Mouse (Mus musculus): ENCODE data around the gene Klf2. TPM values are rescaled to one million over a fixed set of nuclear protein-coding genes. Genes with fewer than 3 reads are reported as not detected.
A peak's percentile ranks its signal among the peaks of the same experiment; 100 is the strongest.

The Klf2 gene
- polyA plus RNA-seq, 1 experiment from 2014 or later: 2.6 TPM

- ATAC-seq (ENCODE audit: insufficient read depth): no peak
- H3K27ac ChIP-seq (replicated peaks): no peak overlapping the region
Measured at GRCm38 (mm10) chr8:72320803-72321583, 2.2 kb downstream of the Klf2 start.

DNA sequence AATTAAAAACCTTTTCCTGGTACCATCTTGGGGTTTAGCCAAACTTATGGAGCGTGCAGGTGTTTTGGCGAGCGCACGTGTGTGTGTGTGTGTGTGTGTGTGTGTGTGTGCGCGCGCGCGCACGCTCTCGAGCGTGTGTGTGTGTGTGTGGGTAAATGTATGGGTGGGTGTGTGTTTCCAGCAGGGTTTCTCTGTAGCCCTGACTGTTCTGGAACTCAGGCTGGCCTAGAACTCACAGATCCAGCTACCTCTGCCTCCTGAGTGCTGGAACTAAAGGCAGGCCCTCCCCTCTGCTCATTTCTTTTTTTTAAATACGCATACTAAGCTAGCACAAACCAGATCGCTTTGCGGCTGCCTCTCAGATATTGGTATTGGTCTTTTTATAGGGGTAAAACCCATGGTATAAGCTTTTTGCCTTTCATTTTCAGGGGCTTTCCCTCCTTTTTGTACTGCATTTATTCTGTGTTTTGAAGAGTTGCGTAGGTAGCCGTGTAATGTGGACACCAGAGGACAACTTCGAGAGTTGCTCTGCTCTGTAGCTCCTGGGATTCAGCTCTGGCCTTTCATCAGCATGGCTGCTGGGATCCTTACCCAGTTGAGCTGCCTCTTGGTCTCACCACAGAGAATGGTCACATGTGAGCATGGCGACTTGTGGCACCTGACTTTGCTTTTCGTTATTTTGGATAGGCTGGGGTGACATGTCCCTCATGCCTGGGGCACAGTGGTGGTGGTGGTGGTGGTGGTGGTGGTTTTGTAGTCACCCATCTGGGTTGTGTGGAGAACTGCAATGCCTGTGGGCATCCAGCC, 3.0 kb downstream of the Klf2 start:
- 86% methylated on average over 20 of the region's 20 CpGs for WGBS (ENCODE audit: insufficient replicate concordance)
- ATAC-seq (ENCODE audit: insufficient read depth): no peak
- no peak overlapping the region for H3K9ac ChIP-seq

More at GRCm38 (mm10) chr8:72320803-72321583, 2.2 kb downstream of the Klf2 start:
- H3K4me1 ChIP-seq (replicated peaks): peaks cover 57% of the 10 kb centered on the region
- 56% methylated on average over 25 of the region's 25 CpGs for WGBS (ENCODE audit: insufficient replicate concordance)
- peak overlapping the region; percentile 81 for H3K4me2 ChIP-seq
- H3K4me3 ChIP-seq (replicated peaks): peak overlapping the region; percentile 62
- H3K9me3 ChIP-seq (replicated peaks): no peaks in the 10 kb centered on the region
- peaks cover 59% of the 10 kb centered on the region for H3K27me3 ChIP-seq
- H3K9ac ChIP-seq: no peak overlapping the region
- no peaks in the 10 kb centered on the region for H3K36me3 ChIP-seq (replicated peaks)

GRCm38 (mm10) chr8:72322471-72322889, 3.6 kb downstream of the Klf2 start:
- H3K4me3 ChIP-seq (replicated peaks): no peak overlapping the region
- H3K27ac ChIP-seq (replicated peaks): no peak overlapping the region
- peak overlapping the region; percentile 81; the same call in 1 of the 2 replicates for H3K4me2 ChIP-seq
- 26% methylated on average over 7 of the region's 7 CpGs for WGBS (ENCODE audit: insufficient replicate concordance)
- H3K9me3 ChIP-seq (replicated peaks): no peaks in the 10 kb centered on the region
- peaks cover 44% of the 10 kb centered on the region for H3K4me1 ChIP-seq (replicated peaks)
- H3K27me3 ChIP-seq: peaks cover 56% of the 10 kb centered on the region
- H3K9ac ChIP-seq: no peak overlapping the region
- ATAC-seq (ENCODE audit: insufficient read depth): no peak
- H3K36me3 ChIP-seq (replicated peaks): no peaks in the 10 kb centered on the region

More for the DNA sequence above, 3.0 kb downstream of the Klf2 start:
- H3K4me3 ChIP-seq (replicated peaks): 0 out of 2 replicates have a peak overlapping the region, but pooled peaks have one; percentile 62
- H3K27ac ChIP-seq (replicated peaks): 0 out of 2 replicates have a peak overlapping the region, but pooled peaks have one; percentile 24
- H3K27me3 ChIP-seq: peaks cover 59% of the 10 kb centered on the region
- H3K9me3 ChIP-seq (replicated peaks): no peaks in the 10 kb centered on the region
- H3K4me1 ChIP-seq (replicated peaks): peaks cover 51% of the 10 kb centered on the region
- H3K36me3 ChIP-seq (replicated peaks): no peaks in the 10 kb centered on the region
- H3K4me2 ChIP-seq: peak overlapping the region; percentile 81; the same call in 1 of the 2 replicates

DNA sequence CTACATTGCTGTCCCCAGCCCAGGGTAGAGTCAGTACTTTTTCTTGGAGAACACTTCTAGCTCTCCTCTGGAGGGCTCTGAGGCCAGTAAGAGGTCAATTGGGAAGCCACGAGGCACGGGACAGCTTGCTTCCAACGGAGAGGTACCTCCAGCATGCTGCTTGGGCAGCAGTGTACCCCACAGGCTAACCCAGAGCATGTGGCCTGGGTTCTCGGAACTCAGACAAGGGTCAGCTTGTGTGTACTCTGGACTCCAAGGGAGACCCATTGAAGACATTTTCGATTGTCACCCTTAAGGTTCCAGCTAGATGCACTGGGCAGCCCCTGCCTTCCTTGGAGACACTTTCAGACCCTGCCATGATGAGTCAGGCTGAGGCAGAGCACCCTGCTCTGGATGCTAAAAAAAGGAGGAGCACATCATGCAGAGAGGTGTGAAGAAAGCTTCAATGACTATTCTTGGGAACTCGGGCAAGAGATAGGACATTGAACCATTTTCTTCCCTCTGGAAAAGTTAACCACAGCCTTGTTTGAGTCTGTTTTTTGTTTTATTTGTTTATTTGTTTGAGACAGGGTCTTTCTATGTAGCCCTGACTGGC, 4.4 kb downstream of the Klf2 start:
- WGBS (ENCODE audit: insufficient replicate concordance): 42% methylated on average over 6 of the region's 6 CpGs
- no peaks in the 10 kb centered on the region for H3K36me3 ChIP-seq (replicated peaks)
- H3K27ac ChIP-seq (replicated peaks): no peak overlapping the region
- no peak overlapping the region for H3K9ac ChIP-seq
- no peaks in the 10 kb centered on the region for H3K9me3 ChIP-seq (replicated peaks)
- no peak for ATAC-seq (ENCODE audit: insufficient read depth)
- H3K4me2 ChIP-seq: 0 out of 2 replicates have a peak overlapping the region, but pooled peaks have one; percentile 18
- peaks cover 40% of the 10 kb centered on the region for H3K4me1 ChIP-seq (replicated peaks)
- H3K27me3 ChIP-seq: peaks cover 50% of the 10 kb centered on the region
- no peak overlapping the region for H3K4me3 ChIP-seq (replicated peaks)

DNA sequence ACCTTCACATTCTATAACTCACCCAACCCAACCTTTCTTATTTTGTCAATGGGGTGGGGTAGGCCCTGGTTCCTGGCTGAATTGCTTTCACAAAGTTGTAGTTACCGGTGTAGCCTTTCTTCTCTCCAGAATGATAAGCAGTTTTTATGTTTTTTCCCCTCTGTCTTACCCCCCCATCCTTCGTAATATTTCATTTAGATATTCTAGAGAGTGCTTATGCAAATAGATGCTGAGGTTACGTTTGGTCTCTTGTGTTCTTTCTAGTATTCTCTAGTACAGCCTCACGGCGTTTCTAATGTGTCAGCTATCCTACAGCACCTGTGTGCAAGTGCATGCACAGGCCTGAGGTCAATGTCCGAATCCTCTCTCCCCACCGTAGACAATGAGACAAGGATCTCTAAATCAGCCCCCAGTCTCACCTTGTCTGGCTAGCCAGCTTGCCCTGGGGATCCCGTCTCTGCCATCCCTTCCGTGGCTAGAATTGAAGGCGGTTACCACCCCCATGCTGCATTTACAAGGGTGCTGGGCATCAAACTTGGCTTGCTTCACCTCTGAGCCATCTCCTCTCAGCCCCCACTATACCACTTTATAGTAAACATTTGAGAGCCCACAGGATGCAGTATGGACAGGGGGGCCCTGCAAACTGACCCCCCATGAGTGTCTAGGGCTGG, 5.3 kb downstream of the Klf2 start:
- 65% methylated on average over 10 of the region's 10 CpGs for WGBS (ENCODE audit: insufficient replicate concordance)
- Histone ChIP-seq H3K4me3 (replicated peaks) (no peak overlapping the region), H3K9me3 (replicated peaks) (no peaks in the 10 kb centered on the region), H3K27me3 (peaks cover 42% of the 10 kb centered on the region), H3K4me2 (no peak overlapping the region), H3K27ac (replicated peaks) (no peak overlapping the region), H3K4me1 (replicated peaks) (peaks cover 32% of the 10 kb centered on the region), H3K36me3 (replicated peaks) (no peaks in the 10 kb centered on the region), H3K9ac (no peak overlapping the region)
- no peak for ATAC-seq (ENCODE audit: insufficient read depth)

DNA sequence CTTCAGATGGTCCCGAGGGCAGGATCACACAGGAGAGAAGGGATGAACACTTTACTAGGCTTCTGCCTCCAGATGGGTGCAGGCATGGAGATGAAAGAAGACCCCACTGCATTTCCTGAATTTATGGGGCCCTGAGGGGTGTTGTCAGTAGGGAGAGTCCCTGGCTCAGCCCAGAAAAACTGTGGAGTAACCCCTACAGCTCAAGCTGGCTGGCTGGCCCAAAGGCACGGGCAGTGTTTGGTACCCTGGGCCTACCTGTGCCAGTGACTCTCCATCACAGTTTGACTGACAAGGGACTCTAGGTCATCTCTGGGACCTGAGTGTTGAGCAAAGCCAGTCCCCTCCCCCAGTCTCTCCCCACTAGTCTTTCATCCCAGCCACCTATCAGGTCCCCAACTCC, 5.9 kb downstream of the Klf2 start:
- no peak for ATAC-seq (ENCODE audit: insufficient read depth)
- no peaks in the 10 kb centered on the region for H3K36me3 ChIP-seq (replicated peaks)
- WGBS (ENCODE audit: insufficient replicate concordance): 54% methylated on average over 2 of the region's 2 CpGs

GRCm38 (mm10) chr8:72329116-72329515, 10.3 kb downstream of the Klf2 start:
- WGBS (ENCODE audit: insufficient replicate concordance): 60% methylated on average over 3 of the region's 3 CpGs
- no peak overlapping the region for H3K27ac ChIP-seq (replicated peaks)
- no peaks in the 10 kb centered on the region for H3K27me3 ChIP-seq
- no peak for ATAC-seq (ENCODE audit: insufficient read depth)
- no peak overlapping the region for H3K4me3 ChIP-seq (replicated peaks)
- H3K36me3 ChIP-seq (replicated peaks): no peaks in the 10 kb centered on the region
- no peaks in the 10 kb centered on the region for H3K9me3 ChIP-seq (replicated peaks)
- no peak overlapping the region for H3K9ac ChIP-seq
- no peaks in the 10 kb centered on the region for H3K4me1 ChIP-seq (replicated peaks)
- H3K4me2 ChIP-seq: no peak overlapping the region

More for the DNA sequence above, 5.9 kb downstream of the Klf2 start:
- H3K27me3 ChIP-seq: peaks cover 37% of the 10 kb centered on the region
- peaks cover 30% of the 10 kb centered on the region for H3K4me1 ChIP-seq (replicated peaks)
- no peak overlapping the region for H3K4me3 ChIP-seq (replicated peaks)
- no peak overlapping the region for H3K9ac ChIP-seq
- H3K27ac ChIP-seq (replicated peaks): no peak overlapping the region
- no peaks in the 10 kb centered on the region for H3K9me3 ChIP-seq (replicated peaks)
- no peak overlapping the region for H3K4me2 ChIP-seq

- WGBS (ENCODE audit: insufficient replicate concordance): 56% methylated on average over 6 of the region's 6 CpGs
- no peaks in the 10 kb centered on the region for H3K36me3 ChIP-seq (replicated peaks)
- no peaks in the 10 kb centered on the region for H3K4me1 ChIP-seq (replicated peaks)
- no peaks in the 10 kb centered on the region for H3K27me3 ChIP-seq
- H3K9me3 ChIP-seq (replicated peaks): no peaks in the 10 kb centered on the region
- H3K9ac ChIP-seq: no peak overlapping the region
- no peak overlapping the region for H3K4me2 ChIP-seq
- no peak for ATAC-seq (ENCODE audit: insufficient read depth)
- no peak overlapping the region for H3K4me3 ChIP-seq (replicated peaks)
- no peak overlapping the region for H3K27ac ChIP-seq (replicated peaks)
Measured at GRCm38 (mm10) chr8:72330806-72331516, 12.1 kb downstream of the Klf2 start.

DNA sequence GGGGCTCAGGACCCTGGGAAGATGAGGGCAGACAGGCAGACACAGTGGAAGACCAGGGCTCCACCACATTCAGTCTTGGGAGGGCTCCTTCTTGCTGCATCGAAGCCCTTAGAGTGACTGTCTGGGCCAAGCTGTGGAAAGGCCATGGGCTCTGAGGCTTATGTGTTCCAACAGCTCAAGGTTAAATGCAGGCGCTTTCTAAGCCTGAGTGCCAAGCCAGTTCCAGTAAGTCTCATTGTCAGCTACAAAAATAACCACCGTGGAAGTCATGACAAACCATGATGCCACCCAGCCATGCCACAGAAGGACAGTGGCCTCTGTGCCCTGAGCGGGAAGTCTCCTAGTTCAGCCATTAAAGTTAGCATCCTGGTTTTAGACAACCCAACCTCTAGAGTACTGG, 12.8 kb downstream of the Klf2 start:
- no peaks in the 10 kb centered on the region for H3K4me1 ChIP-seq (replicated peaks)
- no peak for ATAC-seq (ENCODE audit: insufficient read depth)
- H3K27ac ChIP-seq (replicated peaks): no peak overlapping the region
- H3K9me3 ChIP-seq (replicated peaks): no peaks in the 10 kb centered on the region
- H3K4me2 ChIP-seq: no peak overlapping the region
- WGBS (ENCODE audit: insufficient replicate concordance): 74% methylated on average over 4 of the region's 4 CpGs
- H3K9ac ChIP-seq: no peak overlapping the region
- H3K36me3 ChIP-seq (replicated peaks): no peaks in the 10 kb centered on the region
- H3K27me3 ChIP-seq: no peaks in the 10 kb centered on the region
- H3K4me3 ChIP-seq (replicated peaks): no peak overlapping the region

GRCm38 (mm10) chr8:72333429-72334143, 14.8 kb downstream of the Klf2 start:
- no peak overlapping the region for H3K27ac ChIP-seq (replicated peaks)
- H3K4me3 ChIP-seq (replicated peaks): no peak overlapping the region
- no peaks in the 10 kb centered on the region for H3K9me3 ChIP-seq (replicated peaks)
- no peak overlapping the region for H3K9ac ChIP-seq
- H3K4me2 ChIP-seq: no peak overlapping the region
- 44% methylated on average over 3 of the region's 3 CpGs for WGBS (ENCODE audit: insufficient replicate concordance)
- H3K36me3 ChIP-seq (replicated peaks): peaks cover 9% of the 10 kb centered on the region
- no peaks in the 10 kb centered on the region for H3K4me1 ChIP-seq (replicated peaks)
- no peaks in the 10 kb centered on the region for H3K27me3 ChIP-seq
- no peak for ATAC-seq (ENCODE audit: insufficient read depth)

Measured in liver, embryonic 15.5 days (tissue).